Mouse (Mus musculus): ENCODE measurements around the gene Abcb8.
A peak's percentile ranks its signal among the peaks of the same experiment; 100 is the strongest.

Abcb8 gene

DNA sequence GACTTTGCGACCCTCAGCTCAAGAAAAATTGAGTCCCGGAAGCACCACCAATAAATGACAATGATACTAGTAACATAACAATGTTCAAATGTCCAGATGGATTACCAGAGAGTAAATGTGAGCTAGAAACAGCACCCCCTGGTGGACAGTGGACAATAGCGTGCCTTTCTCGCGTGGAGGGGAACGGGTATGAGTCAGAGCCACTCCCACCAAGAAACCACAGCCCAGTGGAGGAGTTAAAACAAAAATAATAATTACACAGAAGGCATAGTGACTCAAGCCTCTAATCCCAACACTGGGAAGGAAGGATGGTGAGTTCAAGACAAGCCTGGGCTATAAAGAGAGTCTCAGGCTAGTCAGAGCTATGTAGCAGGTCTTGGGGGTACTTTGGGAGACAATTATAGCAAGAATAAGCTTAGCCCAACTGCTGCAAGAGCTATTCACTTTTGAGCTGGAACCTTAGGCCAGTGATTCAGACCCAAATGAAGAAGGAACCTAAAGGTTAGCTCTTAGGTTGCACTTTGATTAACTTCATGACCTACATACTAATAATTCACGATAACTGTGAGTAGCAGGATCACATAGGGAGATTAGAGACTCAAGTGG lies at the start of gene Abcb8:
Gene Abcb8 (plus strand): TSS at position 272 of the 606 bp plus-strand sequence.
- DNase-seq (ENCODE audit: extremely low spot score): peak; percentile 71

DNA sequence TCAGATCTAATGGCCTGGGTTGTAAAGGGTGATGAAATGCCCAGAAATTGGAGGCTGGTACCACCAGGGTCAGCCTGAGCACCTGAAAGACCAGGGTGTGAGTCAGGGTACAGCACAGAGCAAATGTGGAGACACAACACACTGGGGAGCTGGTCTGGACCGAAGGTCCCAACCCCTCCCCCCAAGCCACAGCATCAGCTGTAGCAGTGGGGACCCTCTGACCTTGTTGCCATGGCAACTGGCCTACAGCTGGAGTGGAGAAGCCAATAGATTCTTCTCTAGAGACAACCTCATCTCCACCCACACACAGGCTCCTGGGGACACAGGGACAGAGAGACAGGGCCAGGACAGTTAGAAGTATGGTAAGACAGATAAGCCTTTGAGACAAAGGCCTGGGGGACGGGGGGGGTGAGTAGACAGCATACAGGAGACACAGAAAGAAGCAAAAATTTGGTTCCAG lies 49.5 kb upstream of the Abcb8 start:
- DNase-seq (ENCODE audit: extremely low spot score): peak; percentile 76

GRCm38 (mm10) chr5:24344477-24345051 lies 48.9 kb upstream of the Abcb8 start:
- no peak for DNase-seq (ENCODE audit: extremely low spot score)

DNA sequence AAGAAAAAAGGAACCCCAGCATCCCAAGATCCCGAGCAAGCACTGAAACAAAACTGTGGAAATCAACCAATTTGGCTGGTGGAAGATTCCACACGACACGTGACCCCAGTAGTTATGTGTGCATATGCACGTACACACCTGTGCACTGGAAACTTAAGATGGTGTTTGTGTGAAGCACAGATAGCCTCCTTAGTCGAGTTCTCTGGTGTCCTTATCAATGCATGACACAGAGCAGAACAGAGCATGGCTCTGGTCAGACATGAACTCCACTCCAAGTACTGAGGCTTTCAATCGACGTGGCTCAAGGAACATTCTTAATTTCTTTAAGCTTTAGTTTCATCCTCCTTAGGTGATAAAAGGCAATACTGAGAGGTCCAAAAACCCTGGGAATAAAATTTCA lies 47.1 kb upstream of the Abcb8 start:
- no peak for DNase-seq (ENCODE audit: extremely low spot score)

DNA sequence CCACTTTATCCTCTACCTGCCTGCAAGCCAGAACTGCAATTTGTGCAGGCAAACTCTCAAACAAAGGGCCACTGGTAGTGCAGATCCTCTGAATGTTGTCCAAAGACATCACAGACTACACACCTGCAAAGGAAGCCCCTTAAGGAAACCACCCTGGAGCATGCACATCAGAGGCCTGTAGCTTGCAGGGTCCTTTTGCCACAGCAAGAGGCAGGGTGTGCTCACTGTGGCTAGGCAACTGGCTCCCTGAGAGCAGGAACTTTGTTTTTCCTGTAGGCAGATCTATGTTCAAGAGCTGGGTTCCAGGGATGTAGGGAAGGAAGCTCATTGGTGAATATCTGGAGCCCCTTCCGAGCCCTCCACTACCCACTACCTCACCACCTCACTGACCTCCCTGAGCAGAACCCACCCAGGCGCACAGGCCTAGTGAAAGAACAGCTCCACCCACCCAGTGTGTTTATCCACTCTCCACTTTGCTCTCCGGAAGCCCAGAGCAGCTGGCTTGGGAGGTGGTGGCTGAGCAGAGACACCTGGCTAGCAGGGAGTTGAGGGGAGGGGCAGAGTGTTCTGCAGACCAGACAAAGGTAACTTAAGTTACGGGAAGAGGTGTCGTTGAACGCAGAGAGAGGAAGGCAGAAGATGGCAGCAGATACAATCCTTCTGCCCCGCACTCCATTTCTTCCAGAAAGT lies 46.1 kb upstream of the Abcb8 start:
- DNase-seq (ENCODE audit: extremely low spot score): no peak

DNA sequence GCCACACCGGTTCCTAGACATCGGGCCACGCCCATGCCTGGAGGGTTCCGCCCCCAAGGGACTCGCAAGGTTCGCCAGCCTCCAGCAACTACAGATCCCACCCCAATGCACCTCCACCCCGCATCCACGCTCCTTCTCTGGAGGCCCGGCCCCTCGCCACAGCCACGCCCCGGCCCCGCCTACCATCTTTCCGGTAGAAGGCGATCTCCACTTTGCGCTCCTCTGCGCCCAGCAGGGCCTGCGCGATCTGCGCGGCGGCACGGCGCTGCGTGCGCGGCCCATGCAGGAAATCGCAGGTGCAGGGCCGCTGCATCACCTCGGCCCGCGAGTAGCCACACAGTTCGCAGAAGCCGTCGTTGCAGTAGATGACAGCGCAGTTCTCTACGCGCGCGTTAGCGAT lies 45.3 kb upstream of the Abcb8 start:
- DNase-seq (ENCODE audit: extremely low spot score): peak; percentile 79

DNA sequence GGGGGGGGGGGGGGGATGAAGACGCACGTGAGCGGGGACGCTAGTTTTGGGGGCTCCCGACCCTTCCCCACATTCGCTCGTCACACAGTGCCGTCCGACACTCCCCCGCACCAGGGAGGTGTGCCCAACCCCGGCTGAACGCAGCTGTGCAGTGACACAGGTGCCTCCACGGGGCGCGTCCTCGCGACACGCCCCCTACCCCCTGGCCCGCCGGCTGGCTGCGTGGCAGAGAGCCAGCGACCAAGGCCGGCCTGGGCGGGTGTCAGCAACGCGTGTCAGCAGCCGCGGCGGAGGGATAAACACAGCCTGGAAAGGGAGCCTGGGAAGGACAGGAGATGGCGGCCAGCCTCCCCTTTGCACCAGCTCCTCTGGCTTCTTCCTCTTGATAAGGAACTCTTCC lies 44.9 kb upstream of the Abcb8 start:
- no peak for DNase-seq (ENCODE audit: extremely low spot score)

- DNase-seq (ENCODE audit: extremely low spot score): no peak
Measured at GRCm38 (mm10) chr5:24350073-24350472, 43.4 kb upstream of the Abcb8 start.

DNA sequence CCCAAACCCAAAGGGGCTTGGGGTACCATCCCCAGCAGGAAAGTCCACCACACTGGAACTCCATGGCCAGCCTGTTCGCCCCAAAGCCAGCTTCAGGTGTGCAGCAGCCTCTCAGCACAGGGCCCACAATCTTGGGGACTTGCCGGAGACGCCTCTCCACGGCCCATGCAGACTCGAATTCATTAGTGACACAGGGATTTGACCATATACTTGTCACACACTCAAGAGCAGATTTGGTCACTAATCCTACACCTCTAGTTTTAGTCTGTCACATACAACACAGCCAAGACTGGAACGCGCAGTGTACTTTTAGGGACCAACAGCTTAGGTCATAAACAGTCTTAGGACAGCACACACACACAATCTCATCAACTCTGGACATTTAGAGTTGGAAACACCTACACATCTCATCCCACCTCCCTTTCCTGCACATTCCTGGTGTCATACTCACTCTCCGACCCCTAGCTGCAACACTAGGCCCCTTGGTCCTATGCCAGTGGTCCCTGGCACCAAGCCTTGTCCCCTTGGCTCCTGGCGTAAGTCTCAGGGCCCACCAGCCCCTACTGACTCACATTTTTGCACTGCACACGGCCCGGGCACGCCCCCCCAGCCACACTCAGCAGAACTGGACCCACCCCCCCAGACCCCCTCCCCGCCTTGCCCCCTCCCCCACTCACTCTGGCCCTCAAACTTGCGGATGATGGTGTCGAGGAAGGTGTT lies 42.8 kb upstream of the Abcb8 start:
- no peak for DNase-seq (ENCODE audit: extremely low spot score)

- no peak for DNase-seq (ENCODE audit: extremely low spot score)
Measured at GRCm38 (mm10) chr5:24351278-24351677, 42.2 kb upstream of the Abcb8 start, which contains the start of gene Kcnh2. Kcnh2 (minus strand) TSS chr5:24351604.

DNA sequence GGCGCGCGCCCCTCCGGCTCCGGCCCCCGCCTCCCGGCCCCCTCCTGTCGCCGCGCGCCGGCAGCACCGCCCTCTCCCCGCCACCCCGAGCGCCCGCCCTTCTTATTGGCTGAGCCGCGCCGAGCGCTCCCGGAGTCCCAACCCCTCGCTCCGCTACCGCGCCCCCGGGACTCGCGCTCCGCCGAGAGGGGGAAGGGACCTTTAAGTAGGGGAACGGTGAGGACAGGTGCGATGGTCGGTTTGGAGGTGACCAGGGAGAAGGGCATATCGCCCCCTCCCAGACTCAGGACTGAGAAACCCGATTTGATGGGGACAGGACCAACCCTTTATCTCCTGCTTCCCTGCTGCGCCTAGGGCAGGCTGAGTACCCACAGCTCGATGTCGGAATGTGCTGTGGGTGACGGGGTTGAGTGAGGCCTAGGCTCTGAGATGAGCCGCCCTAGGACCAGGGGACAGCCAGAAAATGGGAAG lies 41.7 kb upstream of the Abcb8 start:
- DNase-seq (ENCODE audit: extremely low spot score): peak; percentile 88

DNA sequence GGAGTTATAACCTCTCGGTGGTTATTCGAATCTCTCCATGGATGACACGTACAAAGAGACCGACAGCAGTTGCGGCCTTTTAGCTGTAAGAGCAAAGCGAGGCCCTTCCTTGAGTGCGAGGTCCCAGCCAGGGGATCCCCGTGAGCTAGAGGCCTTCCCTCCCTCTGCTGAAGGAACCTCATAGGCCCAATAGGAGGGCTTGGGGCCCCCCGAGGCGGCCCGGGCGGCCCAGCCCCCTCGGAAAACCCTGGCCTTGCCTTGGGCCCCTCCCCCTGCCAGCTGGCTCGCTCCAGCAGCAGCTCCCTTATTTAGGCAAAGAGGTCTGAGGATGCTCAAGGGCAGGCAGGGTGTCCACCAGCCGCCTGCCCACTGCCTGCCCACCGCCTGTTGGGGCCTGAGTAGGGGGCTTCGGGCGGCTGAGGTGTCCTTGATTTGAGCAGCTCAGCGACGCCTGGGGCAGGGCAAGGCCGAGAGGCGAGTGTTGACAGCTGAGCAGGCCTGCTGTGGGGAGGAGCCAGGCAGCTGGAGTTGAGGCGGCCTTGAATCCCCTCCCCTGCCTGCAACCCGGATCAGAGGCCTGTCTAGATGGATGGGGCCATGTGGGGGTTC lies 41.1 kb upstream of the Abcb8 start:
- peak; percentile 77 for DNase-seq (ENCODE audit: extremely low spot score)

- DNase-seq (ENCODE audit: extremely low spot score): no peak
Measured at GRCm38 (mm10) chr5:24353327-24353726, 40.1 kb upstream of the Abcb8 start.

- DNase-seq (ENCODE audit: extremely low spot score): no peak
Measured at GRCm38 (mm10) chr5:24356764-24357163, 36.7 kb upstream of the Abcb8 start.

GRCm38 (mm10) chr5:24357461-24357860 lies 36.0 kb upstream of the Abcb8 start:
- DNase-seq (ENCODE audit: extremely low spot score): peak; percentile 86

DNA sequence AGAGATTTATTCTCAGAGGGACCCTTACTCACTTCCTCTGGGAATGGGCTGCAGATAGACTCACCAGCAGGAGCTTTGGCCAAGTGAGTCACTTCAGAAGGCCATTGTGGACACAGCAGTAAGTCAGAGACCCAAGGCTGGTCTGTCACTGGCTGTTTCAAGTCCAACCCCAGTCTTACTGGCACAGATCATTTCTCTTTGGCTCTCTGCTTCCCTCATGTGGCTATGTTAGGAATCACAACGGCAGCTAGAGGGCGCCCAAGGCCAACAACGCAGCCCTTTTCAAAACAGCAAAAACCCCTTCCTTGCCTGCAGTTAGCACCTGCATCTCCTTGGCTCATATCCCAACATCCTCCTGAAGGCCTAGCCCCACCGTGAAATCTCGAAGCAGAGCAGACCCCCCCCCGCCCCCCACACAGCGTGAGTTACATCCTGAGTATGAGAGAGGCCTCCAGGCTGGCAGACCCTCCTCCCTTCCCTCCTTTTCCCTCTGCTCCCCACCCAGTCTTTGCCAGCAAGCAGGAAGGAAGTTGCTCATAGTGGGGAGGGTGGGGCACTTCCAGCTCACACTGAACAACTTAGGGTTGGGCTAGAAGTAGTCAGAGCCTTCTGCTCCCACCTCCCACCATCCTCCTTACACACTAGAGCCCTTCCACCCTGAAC lies 32.5 kb upstream of the Abcb8 start:
- peak; percentile 86 for DNase-seq (ENCODE audit: extremely low spot score)

- no peak for DNase-seq (ENCODE audit: extremely low spot score)
Measured at GRCm38 (mm10) chr5:24363467-24363866, 30.0 kb upstream of the Abcb8 start.

- DNase-seq (ENCODE audit: extremely low spot score): no peak
Measured at GRCm38 (mm10) chr5:24364061-24364460, 29.4 kb upstream of the Abcb8 start.

GRCm38 (mm10) chr5:24364508-24364907 lies 29.0 kb upstream of the Abcb8 start, which contains the start of gene Nos3:
Nos3 (plus strand) TSS chr5:24364810.
- no peak for DNase-seq (ENCODE audit: extremely low spot score)

DNA sequence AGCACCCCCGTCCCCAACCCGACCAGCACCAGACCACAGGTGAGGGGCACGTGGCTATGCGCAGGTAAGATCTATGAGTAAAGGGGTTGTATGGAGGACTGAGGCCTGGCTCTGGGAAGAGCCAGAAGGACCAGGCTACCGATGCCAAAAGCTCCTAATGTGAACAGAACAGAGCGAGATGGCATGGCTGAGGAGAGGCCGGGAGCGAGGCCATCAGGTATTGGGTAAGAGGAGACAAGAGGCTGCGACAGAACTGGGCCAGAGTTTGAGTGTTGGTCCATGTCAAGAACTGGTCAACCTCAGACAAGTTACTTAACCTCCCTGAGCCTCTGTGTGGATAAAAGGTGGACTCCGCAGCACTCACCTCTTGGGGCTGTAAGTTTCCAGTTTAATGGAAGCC lies 28.5 kb upstream of the Abcb8 start:
- no peak for DNase-seq (ENCODE audit: extremely low spot score)

DNA sequence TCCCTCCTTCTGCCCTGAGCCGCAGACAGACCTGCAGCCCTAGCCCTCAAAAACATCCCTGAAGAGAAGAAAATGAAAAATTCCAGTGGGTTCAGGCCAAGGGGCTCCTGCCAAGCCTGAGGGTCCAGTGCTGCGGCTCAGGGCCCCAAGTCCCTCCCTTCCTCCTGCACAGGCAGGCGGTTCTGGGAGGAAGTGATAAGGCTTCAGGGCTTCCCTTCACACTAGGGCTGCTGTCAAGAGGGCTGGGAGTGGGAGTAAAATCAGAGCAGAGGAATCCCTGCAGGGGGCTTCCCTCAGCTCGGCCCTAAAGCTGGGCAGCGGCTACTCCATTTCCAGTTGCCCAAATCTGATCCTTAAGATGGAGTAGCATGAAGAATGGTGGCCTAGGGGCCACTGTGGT lies 27.9 kb upstream of the Abcb8 start:
- DNase-seq (ENCODE audit: extremely low spot score): no peak
